Mouse (Mus musculus) intestine, embryonic 16.5 days (tissue): ENCODE results near the gene Hsd3b4. TPM values are rescaled to one million over a fixed set of nuclear protein-coding genes. Genes with fewer than 3 reads are reported as not detected.
A peak's percentile ranks its signal among the peaks of the same experiment; 100 is the strongest.
"Not testable (repeated sequence)": the region's sequence is repeated elsewhere in the genome, so short reads cannot be mapped to it uniquely, and the experiment has no call there.

Experiments
- ATAC-seq: fragments of 200-750 bp; cut with Nextera tagmentation; 2 replicates; pipeline ENCODE4 v1.8.0; 2017; ENCODE audit warnings: moderate TSS enrichment, moderate library complexity
- H3K27ac ChIP-seq: fragments of 300-500 bp; sonication (generic); 2 replicates; pipeline ENCODE4 v1.5.1; 2014; ENCODE audit warnings: mild to moderate bottlenecking, low read length
- H3K27me3 ChIP-seq: fragments of 300-500 bp; sonication (generic); replicated peaks from 2 replicates; pipeline ENCODE4 v1.6.1; 2014; ENCODE audit warnings: low read length, control low read depth, mixed read lengths; ENCODE audit not compliant: control insufficient read depth, insufficient read depth
- H3K36me3 ChIP-seq: fragments of 300-500 bp; sonication (generic); 2 replicates; pipeline ENCODE4 v1.6.1; 2014; ENCODE audit warnings: low read length, control low read depth; ENCODE audit not compliant: control insufficient read depth, insufficient read depth
- H3K4me1 ChIP-seq: fragments of 300-500 bp; sonication (generic); 2 replicates; pipeline ENCODE4 v1.6.1; 2014; ENCODE audit warnings: low read length, control low read depth, mixed read lengths; ENCODE audit not compliant: control insufficient read depth, insufficient read depth
- H3K4me2 ChIP-seq: fragments of 300-500 bp; sonication (generic); 2 replicates; pipeline ENCODE4 v1.6.1; 2014; ENCODE audit warnings: low read depth, low read length, control low read depth
- H3K4me3 ChIP-seq: fragments of 300-500 bp; sonication (generic); 2 replicates; pipeline ENCODE4 v1.5.1; 2014; ENCODE audit warnings: mild to moderate bottlenecking, low read length
- H3K9ac ChIP-seq: fragments of 300-500 bp; sonication (generic); 2 replicates; pipeline ENCODE4 v1.6.1; 2014; ENCODE audit warnings: low read depth, low read length
- H3K9me3 ChIP-seq: fragments of 300-500 bp; sonication (generic); 2 replicates; pipeline ENCODE4 v1.6.1; 2016; ENCODE audit warnings: low read length, control low read depth; ENCODE audit not compliant: control insufficient read depth
- WGBS: fragments of 180-500 bp; shearing (Covaris S2); extraction: QIAGEN DNeasy Blood & Tissue Kit; methylation state at CpG from one replicate; pipeline ENCODE4 v1.1.7; 2014; 5-methylcytosine and 5-hydroxymethylcytosine counted together
- polyA plus RNA-seq: library from polyadenylated mRNA; unstranded; fragments of >200 nt; fragmentation: Nextera tagmentation; extraction: Ambion mirVana; gene quantifications from 2 replicates; pipeline ENCODE4 v1.2.1, GENCODE M21; 2015

The Hsd3b4 gene
- not detected in 2 replicates for polyA plus RNA-seq

DNA sequence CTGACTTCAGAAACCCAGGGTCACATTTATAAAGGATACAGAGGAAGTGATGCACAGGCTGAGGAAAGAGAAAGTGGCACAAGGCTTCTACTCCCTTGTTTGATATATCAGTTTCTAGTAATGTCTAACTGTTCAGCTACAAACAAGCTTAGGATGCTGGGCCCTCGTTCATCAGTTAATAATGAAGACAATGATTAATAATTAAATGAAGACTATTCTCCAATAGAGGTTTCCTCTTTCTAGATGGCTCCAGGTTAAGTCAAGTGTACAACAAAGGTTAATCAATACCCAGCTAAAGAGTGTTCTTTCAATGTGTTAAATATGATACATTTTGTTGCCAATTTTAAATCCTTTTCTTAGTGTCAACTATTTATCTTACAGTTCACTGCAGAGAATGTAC is at the start of gene Hsd3b4:
Gene Hsd3b4, minus strand, starts transcription at position 101 of the 400 bp plus-strand sequence.
- ATAC-seq, H3K4me3 ChIP-seq: not testable (repeated sequence)

DNA sequence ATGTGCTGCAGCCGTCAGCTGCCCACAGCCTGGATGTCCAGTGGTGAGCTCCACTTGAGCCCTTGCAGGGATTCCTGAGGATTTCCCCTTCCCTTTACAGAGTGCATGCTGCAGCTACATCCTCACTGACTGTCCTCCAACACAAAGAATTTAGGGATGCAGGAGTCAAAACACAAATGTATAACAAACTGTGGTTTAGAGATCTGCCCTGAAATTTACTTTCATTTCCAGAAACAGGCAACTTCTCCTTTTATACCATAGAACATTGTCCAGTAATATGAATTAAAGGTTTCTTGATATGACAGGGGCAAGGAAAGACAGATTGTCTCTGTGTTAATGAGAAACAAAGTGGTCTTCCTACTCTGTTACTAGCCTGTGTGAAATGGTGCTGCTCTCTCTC is 40.5 kb upstream of the Hsd3b4 start:
- not testable (repeated sequence) for H3K4me2 ChIP-seq, H3K36me3 ChIP-seq, H3K9me3 ChIP-seq, H3K9ac ChIP-seq, H3K4me1 ChIP-seq, ATAC-seq, H3K27me3 ChIP-seq, H3K27ac ChIP-seq, H3K4me3 ChIP-seq
- WGBS = no CpG with 5 or more reads among the region's 1 CpGs

More for the DNA sequence above, at the start of gene Hsd3b4:
- not testable (repeated sequence) for H3K27me3 ChIP-seq, H3K4me1 ChIP-seq, H3K9me3 ChIP-seq, H3K36me3 ChIP-seq, H3K4me2 ChIP-seq, H3K9ac ChIP-seq, H3K27ac ChIP-seq
- WGBS = no CpG with 5 or more reads among the region's 1 CpGs

DNA sequence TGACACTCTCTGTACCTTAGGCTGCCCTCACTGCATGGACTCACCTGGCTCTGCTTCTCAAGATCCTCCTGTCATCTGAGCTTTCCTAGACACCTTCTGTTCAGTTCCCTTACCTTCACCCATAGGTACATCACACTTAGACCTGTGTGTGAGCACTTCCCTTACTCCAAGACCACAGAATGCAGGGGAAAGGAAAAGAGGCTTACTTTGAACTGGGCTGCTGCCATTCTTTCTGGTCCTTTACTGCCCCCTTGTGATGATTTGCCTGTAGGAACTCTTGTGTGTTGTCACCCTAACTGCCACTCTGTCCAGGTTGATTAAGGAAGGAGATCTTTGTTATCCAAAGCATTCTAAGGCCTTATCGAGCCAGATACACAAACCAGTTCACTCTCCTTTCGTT is 39.9 kb upstream of the Hsd3b4 start:
- not testable (repeated sequence) for H3K4me2 ChIP-seq, H3K27ac ChIP-seq, H3K4me3 ChIP-seq, H3K9me3 ChIP-seq, H3K27me3 ChIP-seq, H3K36me3 ChIP-seq, ATAC-seq, H3K9ac ChIP-seq, H3K4me1 ChIP-seq
- no CpG with 5 or more reads among the region's 2 CpGs for WGBS

DNA sequence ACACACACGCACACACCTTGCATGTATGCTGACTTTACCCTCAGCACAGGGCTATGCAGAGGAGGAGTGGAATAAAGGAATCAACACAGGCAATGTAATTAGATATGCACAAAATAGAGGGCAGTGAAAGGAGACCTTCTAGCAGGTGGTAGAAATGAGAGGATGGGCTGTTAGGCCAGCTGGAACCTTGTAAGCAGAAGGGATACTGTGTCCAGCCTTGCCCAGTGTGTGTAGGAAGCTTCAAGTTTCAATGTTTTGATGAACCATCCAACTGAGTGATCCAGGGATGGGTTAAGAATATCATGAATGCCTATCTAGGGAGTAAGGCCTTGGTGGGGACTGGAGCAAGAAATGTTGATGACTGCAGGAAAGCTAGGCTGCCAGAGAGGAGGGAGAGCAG is 38.2 kb upstream of the Hsd3b4 start:
- not testable (repeated sequence) for H3K9ac ChIP-seq, H3K4me2 ChIP-seq, H3K4me3 ChIP-seq, H3K27ac ChIP-seq, H3K4me1 ChIP-seq, ATAC-seq, H3K27me3 ChIP-seq, H3K9me3 ChIP-seq, H3K36me3 ChIP-seq
- WGBS = 80% methylated on average over 1 of the region's 1 CpGs

DNA sequence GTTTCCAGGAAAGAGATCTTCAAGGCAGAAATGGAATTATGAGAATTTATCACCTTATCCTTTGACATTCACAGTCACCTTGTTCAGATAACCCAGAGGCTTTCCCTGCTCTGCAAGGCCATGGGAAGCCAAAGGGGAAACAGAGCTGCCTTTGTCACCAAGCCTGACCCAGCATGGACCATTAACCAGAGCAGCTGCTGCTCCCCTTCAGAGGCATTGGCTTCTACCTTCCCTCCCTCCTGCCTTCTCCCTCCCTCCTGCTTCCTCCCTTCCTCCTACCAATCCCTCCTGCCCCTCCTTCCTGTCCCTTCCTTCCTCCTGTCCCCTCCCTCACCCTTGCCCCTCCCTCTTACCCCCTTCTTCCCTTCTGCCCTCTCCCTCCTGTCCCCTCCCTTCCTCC is 37.3 kb upstream of the Hsd3b4 start:
- not testable (repeated sequence) for H3K27me3 ChIP-seq, H3K36me3 ChIP-seq, H3K4me1 ChIP-seq, H3K27ac ChIP-seq, H3K4me2 ChIP-seq, H3K4me3 ChIP-seq, H3K9ac ChIP-seq, ATAC-seq, H3K9me3 ChIP-seq

DNA sequence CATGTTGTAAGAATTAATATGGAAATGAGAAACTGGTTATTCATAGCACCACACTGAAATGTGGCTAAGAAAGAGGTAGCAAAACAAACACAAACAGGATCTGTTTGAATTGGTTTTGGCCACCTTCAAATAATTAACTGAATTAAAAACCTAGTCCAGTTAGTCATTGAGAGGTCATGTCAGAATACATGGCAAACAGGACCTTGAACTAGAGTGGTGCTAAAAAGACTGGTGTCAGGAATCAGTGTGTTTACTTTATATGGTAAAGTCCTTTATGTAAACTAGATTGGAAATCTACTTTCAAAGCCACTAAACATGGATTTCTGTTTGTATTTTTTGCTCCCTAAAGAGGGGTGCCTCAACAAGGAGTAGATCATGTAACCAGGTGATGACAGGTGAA is 14.7 kb upstream of the Hsd3b4 start:
- H3K27me3 ChIP-seq, H3K4me2 ChIP-seq, H3K9me3 ChIP-seq, H3K4me3 ChIP-seq, H3K9ac ChIP-seq, ATAC-seq, H3K36me3 ChIP-seq, H3K27ac ChIP-seq, H3K4me1 ChIP-seq: not testable (repeated sequence)

DNA sequence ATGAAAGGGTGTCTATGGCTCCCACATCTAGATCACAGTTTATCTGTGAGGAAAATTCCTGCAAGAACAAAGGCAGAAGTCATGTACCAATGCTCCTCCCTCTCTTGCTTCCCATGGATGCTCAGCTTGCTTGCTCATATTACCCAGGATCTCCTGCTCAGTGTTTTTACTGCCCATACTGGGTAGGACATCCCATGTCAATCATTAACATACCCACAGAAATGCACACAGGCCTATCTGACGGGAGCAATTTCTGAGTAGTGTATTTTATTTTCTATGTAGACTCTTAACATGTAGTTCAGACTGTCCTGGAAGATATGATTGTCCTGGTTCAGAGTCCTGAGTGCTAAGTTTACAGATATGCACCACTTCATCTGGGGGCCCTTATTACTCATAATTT is 14.2 kb upstream of the Hsd3b4 start:
- H3K27ac ChIP-seq, H3K9ac ChIP-seq, H3K36me3 ChIP-seq, H3K27me3 ChIP-seq, H3K4me3 ChIP-seq, H3K4me2 ChIP-seq, H3K4me1 ChIP-seq, H3K9me3 ChIP-seq: not testable (repeated sequence)
- ATAC-seq = peak; percentile 46; the same call in 1 of the 2 replicates
- no CpG with 5 or more reads among the region's 1 CpGs for WGBS

DNA sequence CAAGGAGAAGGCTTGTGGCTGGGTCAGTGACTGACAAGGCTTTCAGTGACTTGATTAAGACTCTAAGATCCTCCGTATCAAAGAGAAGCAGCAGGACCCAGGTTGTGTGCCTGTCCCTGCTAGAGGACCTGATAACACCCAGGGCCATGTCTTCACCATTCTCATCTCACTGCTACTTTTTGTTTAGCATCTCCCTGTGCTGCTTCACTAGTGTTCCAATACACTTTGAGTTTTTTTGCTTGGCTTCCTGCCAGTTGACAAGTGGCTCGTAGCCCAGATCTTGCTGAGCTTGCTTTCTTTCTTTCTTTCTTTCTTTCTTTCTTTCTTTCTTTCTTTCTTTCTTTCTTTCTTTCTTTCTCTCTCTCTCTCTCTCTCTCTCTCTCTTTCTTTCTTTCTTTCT is 12.5 kb upstream of the Hsd3b4 start:
- not testable (repeated sequence) for H3K27me3 ChIP-seq, H3K4me3 ChIP-seq, ATAC-seq, H3K36me3 ChIP-seq, H3K27ac ChIP-seq, H3K4me2 ChIP-seq, H3K9ac ChIP-seq, H3K9me3 ChIP-seq, H3K4me1 ChIP-seq
- WGBS = 57% methylated on average over 1 of the region's 2 CpGs

DNA sequence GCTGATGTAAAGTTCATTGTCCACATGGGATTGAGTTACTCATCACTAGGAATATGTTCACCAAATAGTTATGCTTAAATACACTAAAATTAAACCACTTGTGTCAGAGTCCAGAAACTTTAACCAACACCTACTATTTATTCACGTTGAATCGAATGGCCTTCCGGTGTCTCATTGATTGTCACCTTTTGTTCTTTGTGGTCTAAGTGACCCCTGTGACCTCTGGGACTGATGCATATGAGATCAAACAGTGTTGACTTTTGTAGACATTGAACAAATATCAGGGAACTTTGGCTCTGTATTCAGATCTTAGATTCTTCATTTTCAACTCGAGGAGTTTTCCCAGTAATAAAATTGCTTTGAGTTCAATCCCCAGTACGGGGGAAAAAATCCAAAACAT is 3.1 kb downstream of the Hsd3b4 start:
- not testable (repeated sequence) for ATAC-seq, H3K27me3 ChIP-seq, H3K4me2 ChIP-seq, H3K4me3 ChIP-seq, H3K27ac ChIP-seq, H3K36me3 ChIP-seq, H3K9ac ChIP-seq, H3K9me3 ChIP-seq, H3K4me1 ChIP-seq
- no CpG with 5 or more reads among the region's 5 CpGs for WGBS

DNA sequence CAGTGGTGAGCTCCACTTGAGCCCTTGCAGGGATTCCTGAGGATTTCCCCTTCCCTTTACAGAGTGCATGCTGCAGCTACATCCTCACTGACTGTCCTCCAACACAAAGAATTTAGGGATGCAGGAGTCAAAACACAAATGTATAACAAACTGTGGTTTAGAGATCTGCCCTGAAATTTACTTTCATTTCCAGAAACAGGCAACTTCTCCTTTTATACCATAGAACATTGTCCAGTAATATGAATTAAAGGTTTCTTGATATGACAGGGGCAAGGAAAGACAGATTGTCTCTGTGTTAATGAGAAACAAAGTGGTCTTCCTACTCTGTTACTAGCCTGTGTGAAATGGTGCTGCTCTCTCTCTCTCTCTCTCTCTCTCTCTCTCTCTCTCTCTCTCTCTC is 12.9 kb downstream of the Hsd3b4 start:
- not testable (repeated sequence) for H3K27ac ChIP-seq, H3K36me3 ChIP-seq, H3K27me3 ChIP-seq, H3K4me2 ChIP-seq, H3K4me3 ChIP-seq, H3K9me3 ChIP-seq, H3K9ac ChIP-seq, H3K4me1 ChIP-seq, ATAC-seq
